Mouse (Mus musculus) CD8-positive naive resting alpha-beta T cell, adult 2 months (primary cell): ENCODE results near the gene Gm4871.
"Not testable (repeated sequence)": the region's sequence is repeated elsewhere in the genome, so short reads cannot be mapped to it uniquely, and the experiment has no call there.

Experiments used
- DNase-seq, 2 experiments: peaks; one replicate each; pipeline ENCODE4 v3.0.0; 2022; ENCODE audit warnings: low read depth in 2 of 2, low spot score in 2 of 2

The Gm4871 gene

GRCm38 (mm10) chr5:145032391-145032790 lies at the start of gene Gm4871:
Gm4871 (minus strand) TSS chr5:145032754.
- DNase-seq, result not testable (repeated sequence)

GRCm38 (mm10) chr5:145081866-145082613 lies 49.5 kb upstream of the Gm4871 start:
- no peak for DNase-seq

- no peak for DNase-seq
Measured at GRCm38 (mm10) chr5:145075081-145075480, 42.5 kb upstream of the Gm4871 start.

GRCm38 (mm10) chr5:145071342-145071741 lies 38.8 kb upstream of the Gm4871 start:
- no peak for DNase-seq

- peak; percentile 46 to 66 for DNase-seq
Measured at GRCm38 (mm10) chr5:145069707-145070106, 37.2 kb upstream of the Gm4871 start.

GRCm38 (mm10) chr5:145068863-145069262 lies 36.3 kb upstream of the Gm4871 start:
- DNase-seq, result no peak

- DNase-seq, result no peak
Measured at GRCm38 (mm10) chr5:145064765-145065340, 32.3 kb upstream of the Gm4871 start.

GRCm38 (mm10) chr5:145059524-145059923 lies 27.0 kb upstream of the Gm4871 start:
- no peak for DNase-seq

- DNase-seq, result no peak
Measured at GRCm38 (mm10) chr5:145058722-145059121, 26.2 kb upstream of the Gm4871 start.

GRCm38 (mm10) chr5:145057907-145058306 lies 25.4 kb upstream of the Gm4871 start:
- no peak for DNase-seq

GRCm38 (mm10) chr5:145054187-145054586 lies 21.6 kb upstream of the Gm4871 start:
- not testable (repeated sequence) for DNase-seq

GRCm38 (mm10) chr5:145042690-145043089 lies 10.1 kb upstream of the Gm4871 start, which contains the start of gene 1700018F24Rik:
1700018F24Rik (plus strand) TSS chr5:145042990.
- DNase-seq, result not testable (repeated sequence)

GRCm38 (mm10) chr5:145041628-145042027 lies 9.1 kb upstream of the Gm4871 start:
- peak in 1 of 2 experiments; percentile 4 for DNase-seq

GRCm38 (mm10) chr5:145030476-145030875 lies 2.1 kb downstream of the Gm4871 start:
- not testable (repeated sequence) for DNase-seq

GRCm38 (mm10) chr5:145020712-145021111 lies 11.8 kb downstream of the Gm4871 start:
- not testable (repeated sequence) for DNase-seq

- not testable (repeated sequence) for DNase-seq
Measured at GRCm38 (mm10) chr5:145020254-145020653, 12.3 kb downstream of the Gm4871 start.

- DNase-seq, result not testable (repeated sequence)
Measured at GRCm38 (mm10) chr5:145016761-145017160, 15.8 kb downstream of the Gm4871 start.

GRCm38 (mm10) chr5:145014278-145014677 lies 18.3 kb downstream of the Gm4871 start:
- DNase-seq, result no peak

- no peak for DNase-seq
Measured at GRCm38 (mm10) chr5:145008878-145009659, 23.5 kb downstream of the Gm4871 start.

- no peak for DNase-seq
Measured at GRCm38 (mm10) chr5:145005596-145005995, 27.0 kb downstream of the Gm4871 start.

- DNase-seq, result no peak
Measured at GRCm38 (mm10) chr5:145004495-145004894, 28.1 kb downstream of the Gm4871 start.

GRCm38 (mm10) chr5:145003362-145003761 lies 29.2 kb downstream of the Gm4871 start:
- no peak for DNase-seq
